Comparison of ENCODE assay signal across 9 mouse cellular contexts in the genomic region with DNA sequence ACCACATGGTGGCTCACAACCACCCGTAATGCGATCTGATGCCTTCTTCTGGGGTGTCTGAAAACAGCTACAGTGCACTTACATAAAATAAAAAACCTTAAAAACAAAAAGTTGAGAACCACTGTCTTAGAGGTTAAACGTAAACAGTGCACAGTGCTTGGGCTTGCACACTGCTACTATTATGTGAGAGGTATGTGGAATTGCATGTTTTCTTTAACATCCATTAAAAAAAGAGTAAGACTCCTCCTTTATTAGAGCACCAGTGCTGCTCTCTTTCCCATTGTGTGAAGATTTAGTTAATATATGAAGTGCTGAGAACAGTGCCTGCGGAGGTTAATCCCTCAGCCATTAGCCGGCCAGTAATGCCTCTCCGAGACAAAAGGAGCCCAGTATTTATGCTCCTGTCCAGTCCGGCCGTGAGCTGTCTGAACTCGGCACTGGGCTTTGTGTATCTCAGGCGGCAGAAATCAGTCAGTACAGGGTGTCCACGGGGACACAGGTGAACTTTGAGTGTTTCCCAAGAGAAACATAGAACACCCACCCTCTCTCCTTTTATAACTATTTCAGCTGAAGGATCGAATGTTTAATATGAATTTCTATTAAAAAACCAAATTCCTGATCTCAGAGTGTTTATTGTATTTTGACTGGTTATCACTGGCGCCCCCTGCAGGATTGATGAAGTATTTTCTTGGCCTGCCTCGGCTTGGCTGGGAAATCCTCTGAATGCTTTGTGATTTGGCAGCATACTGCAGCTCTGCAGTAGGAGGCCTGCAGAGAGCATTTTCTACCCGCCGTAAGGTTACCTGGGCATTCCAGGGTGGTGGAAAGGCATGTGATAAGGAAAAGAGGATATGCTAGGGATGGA. TPM values are rescaled to one million over a fixed set of nuclear protein-coding genes. Genes with fewer than 3 reads are reported as not detected.
DNase-seq lines count a peak whose midpoint lies in the region; ATAC-seq lines count a peak whose summit lies in the region.
"Had no signal": no experiment of that assay in that cellular context is flagged by ENCODE, and none has a peak within 500 bp of the region (broad histone marks: within the 10 kb centered on the region; RNA-seq: fewer than 3 reads in every experiment).

No protein-coding gene starts in this region.

- H3K36me3 ChIP-seq in liver, embryonic 11.5 days (ENCODE audit: control insufficient read depth, insufficient read depth, low read length) = no peaks in the 10 kb centered on the region
- no peaks in the 10 kb centered on the region for H3K36me3 ChIP-seq in neural tube, embryonic 14.5 days (ENCODE audit: control insufficient read depth, insufficient read depth, low read length)
- H3K36me3 ChIP-seq: embryonic facial prominence, embryonic 15.5 days had no signal

- no peak overlapping the region for H3K4me3 ChIP-seq in liver, embryonic 11.5 days (ENCODE audit: low read depth, low read length)
- no peak overlapping the region for H3K4me3 ChIP-seq in neural tube, embryonic 14.5 days (ENCODE audit: low read depth, low read length)
- H3K4me3 ChIP-seq: embryonic facial prominence, embryonic 15.5 days had no signal

- H3K9ac ChIP-seq in liver, embryonic 11.5 days (ENCODE audit: low read depth, low read length) = no peak overlapping the region
- no peak overlapping the region for H3K9ac ChIP-seq in neural tube, embryonic 14.5 days (replicated peaks; ENCODE audit: low read depth, low read length)
- H3K9ac ChIP-seq: embryonic facial prominence, embryonic 15.5 days had no signal

- no peak overlapping the region for H3K27ac ChIP-seq in liver, embryonic 11.5 days (ENCODE audit: low read depth, low read length)
- peak overlapping the region; percentile 35; the same call in 1 of the 2 replicates for H3K27ac ChIP-seq in neural tube, embryonic 14.5 days (ENCODE audit: low read depth, low read length)
- H3K27ac ChIP-seq: embryonic facial prominence, embryonic 15.5 days had no signal

- H3K4me2 ChIP-seq in liver, embryonic 11.5 days = no peak overlapping the region
- no peak overlapping the region for H3K4me2 ChIP-seq in neural tube, embryonic 14.5 days (ENCODE audit: low read depth, low read length)
- H3K4me2 ChIP-seq: embryonic facial prominence, embryonic 15.5 days had no signal

- no peaks in the 10 kb centered on the region for H3K27me3 ChIP-seq in liver, embryonic 11.5 days (replicated peaks; ENCODE audit: control insufficient read depth, insufficient read depth, low read length)
- no peaks in the 10 kb centered on the region for H3K27me3 ChIP-seq in neural tube, embryonic 14.5 days (ENCODE audit: control insufficient read depth, insufficient read depth, low read length)
- H3K27me3 ChIP-seq: embryonic facial prominence, embryonic 15.5 days had no signal

- H3K4me1 ChIP-seq in liver, embryonic 11.5 days (replicated peaks; ENCODE audit: control insufficient read depth, insufficient read depth, low read length) = no peaks in the 10 kb centered on the region
- H3K4me1 ChIP-seq in neural tube, embryonic 14.5 days (ENCODE audit: control insufficient read depth, insufficient read depth, low read length) = no peaks in the 10 kb centered on the region
- H3K4me1 ChIP-seq: embryonic facial prominence, embryonic 15.5 days had no signal

- intact Hi-C loops in heart, postnatal 10 days (cut with DNase I) = loop anchor here (1.0 to 5.0 kb wide), 3 partner anchors 41 to 380 kb away; no protein-coding TSS in a partner anchor

- peak; percentile 73 to 74 for DNase-seq in B cell, adult 2 months
- DNase-seq in ZHBTc4 (ENCODE audit: low read depth, low spot score) = peak; percentile 65
- peak; percentile 26 for DNase-seq in embryo, embryonic 9.5 days (ENCODE audit: extremely low spot score)
- peak; percentile 48 to 74 for DNase-seq in heart, postnatal 10 days
- DNase-seq in kidney, postnatal 14 days = peak; percentile 69
- DNase-seq in liver, embryonic 11.5 days (ENCODE audit: low spot score) = no peak
- peak; percentile 64 for DNase-seq in thymus, postnatal 4 days

- no peaks in the 10 kb centered on the region for H3K9me3 ChIP-seq in liver, embryonic 11.5 days (ENCODE audit: control insufficient read depth, low read length)
- H3K9me3 ChIP-seq in neural tube, embryonic 14.5 days (ENCODE audit: control insufficient read depth, low read length) = no peaks in the 10 kb centered on the region
- H3K9me3 ChIP-seq: embryonic facial prominence, embryonic 15.5 days had no signal

- 0 out of 2 replicates have a peak, but pooled peaks have one; percentile 29 for ATAC-seq in liver, embryonic 11.5 days (replicated peaks; ENCODE audit: low FRiP score)
- peak; percentile 82 for ATAC-seq in neural tube, embryonic 14.5 days (ENCODE audit: low read depth)

- WGBS in liver, embryonic 11.5 days = 74% methylated on average over 16 of the region's 16 CpGs
- 45% methylated on average over 16 of the region's 16 CpGs for WGBS in neural tube, embryonic 14.5 days

RNA-seq across cellular contexts. Expression of gene Arhgap18, which starts 0.9 kb away (rescaled TPM):
- total RNA-seq in heart, postnatal 10 days (2021) = 10 to 100 TPM; 36.3 to 64.0 TPM
- 17.1 and 17.9 TPM in 2 replicates for polyA plus RNA-seq in liver, embryonic 11.5 days (2014; fragmentation: Nextera tagmentation; extraction: Ambion mirVana)
- 10.0 and 11.6 TPM in 2 replicates for polyA plus RNA-seq in neural tube, embryonic 14.5 days (2014; fragmentation: Nextera tagmentation; extraction: Ambion mirVana)
